Mouse (Mus musculus) left cerebral cortex, adult 6 months (tissue): ENCODE data around the gene Itga5. TPM values are rescaled to one million over a fixed set of nuclear protein-coding genes. Genes with fewer than 3 reads are reported as not detected.

Experiments
- long read RNA-seq, 2 experiments: library from polyadenylated mRNA; unstranded; transcript quantifications; one replicate each; pipeline ENCODE4 v2.0.0; 2019 to 2020
- polyA plus RNA-seq: library from polyadenylated mRNA; unstranded; fragments of <200 nt; fragmentation: Nextera tagmentation; gene quantifications from 2 replicates; pipeline ENCODE4 v1.2.3, GENCODE M21; 2021

Itga5 gene
- polyA plus RNA-seq = 0.44 and 1.0 TPM in 2 replicates
- long read RNA-seq, experiment 1, full-length matches to known transcripts = 4 of 13 reads
- long read RNA-seq, experiment 1, partial matches to known transcripts = 4 of 13 reads
- long read RNA-seq, experiment 1, other reads (novel, unspliced or antisense) = 5 of 13 reads
- long read RNA-seq, experiment 2, partial matches to known transcripts = 3 of 6 reads
- long read RNA-seq, experiment 2, other reads (novel, unspliced or antisense) = 3 of 6 reads

DNA sequence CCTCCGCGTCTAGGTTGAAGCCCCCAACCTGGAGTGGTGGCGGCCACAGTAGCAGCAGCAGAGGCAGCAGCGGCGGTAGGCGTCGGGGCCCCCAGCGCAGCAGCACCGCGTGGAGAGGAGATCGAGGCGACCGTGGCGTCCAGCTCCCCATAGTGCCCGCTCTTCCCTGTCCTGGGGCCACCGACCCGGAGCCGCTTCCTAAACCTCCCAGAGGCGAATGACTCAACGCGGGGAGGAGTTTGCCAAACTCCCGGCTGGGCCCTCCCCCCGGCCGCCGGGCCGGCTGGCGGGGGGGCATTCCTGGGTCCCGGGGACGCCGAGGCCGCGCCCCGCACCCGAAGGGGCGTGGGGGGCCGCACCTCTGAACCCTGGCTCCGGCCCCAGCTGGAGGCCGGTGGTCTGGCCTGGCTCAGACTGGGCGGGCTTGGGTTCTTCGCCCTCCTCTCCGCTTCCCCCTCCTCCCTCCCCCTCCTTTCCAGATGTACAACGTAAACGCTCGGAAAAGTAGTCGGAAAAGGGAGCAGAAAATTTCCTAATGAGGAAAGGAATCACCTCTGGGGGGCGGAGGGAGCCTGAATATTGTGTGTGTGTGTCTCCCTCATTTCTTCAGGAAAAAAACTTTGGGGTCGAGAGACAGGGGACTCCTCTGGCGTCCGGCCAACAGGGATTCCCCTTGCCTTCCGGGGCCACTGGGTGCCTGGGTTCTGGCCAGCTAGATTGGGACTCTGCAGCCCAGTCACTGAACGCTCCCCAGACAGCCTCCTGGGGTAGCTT, at the start of gene Itga5:
Gene Itga5 (minus strand): TSS at position 388 of the 774 bp plus-strand sequence.

DNA sequence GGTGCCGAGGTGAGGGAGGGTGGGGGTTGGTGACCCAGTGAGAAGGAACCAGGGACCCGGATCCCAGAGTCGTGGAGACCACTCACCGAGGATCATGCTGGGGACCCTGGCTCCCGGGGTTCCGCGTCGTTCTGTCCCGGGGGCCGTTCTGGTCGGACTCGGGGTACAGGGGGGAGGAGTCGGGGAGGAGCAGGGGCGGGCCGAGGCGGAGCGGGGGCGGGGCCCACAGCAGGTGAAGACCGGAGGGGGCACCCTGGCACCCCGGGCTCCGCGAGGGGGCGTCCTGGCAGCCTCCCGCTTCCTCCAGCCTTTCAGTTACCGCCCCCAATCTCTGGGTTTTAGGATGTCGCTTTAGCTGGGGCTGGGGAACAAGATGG, 26.6 kb downstream of the Itga5 start, which contains the start of gene Zfp385a:
Gene Zfp385a (minus strand): TSS at position 133 of the 377 bp plus-strand sequence.

GRCm38 (mm10) chr15:103310365-103310910, 56.1 kb downstream of the Itga5 start, which contains the start of gene Gpr84:
TSS of gene Gpr84 (minus strand) at chr15:103310612.

Other genes with a start within 250 kb of the Itga5 start
- gene Smug1, start 199.7 kb downstream of the Itga5 start, polyA plus RNA-seq = 7.0 and 8.6 TPM in 2 replicates
- 74.5 and 90.8 TPM in 2 replicates for gene Cbx5, start 126.9 kb downstream of the Itga5 start, polyA plus RNA-seq
- gene Hnrnpa1, start 126.3 kb downstream of the Itga5 start, polyA plus RNA-seq = 238 and 289 TPM in 2 replicates
- 0.06 TPM in 1 of 2 replicates, not detected in the other for gene Nfe2, start 108.4 kb downstream of the Itga5 start, polyA plus RNA-seq
- gene Copz1, start 94.0 kb downstream of the Itga5 start, polyA plus RNA-seq = 108 and 111 TPM in 2 replicates
- gene Gpr84, start 56.2 kb downstream of the Itga5 start, polyA plus RNA-seq = 1.4 and 2.0 TPM in 2 replicates
- gene Zfp385a, start 26.7 kb downstream of the Itga5 start, polyA plus RNA-seq = 14.9 and 26.7 TPM in 2 replicates
- 0.18 TPM in 1 of 2 replicates, not detected in the other for gene Gtsf1, start 63.7 kb upstream of the Itga5 start, polyA plus RNA-seq
- gene Gtsf2, start 81.7 kb upstream of the Itga5 start, polyA plus RNA-seq = not detected in 2 replicates
- gene Nckap1l, start 87.0 kb upstream of the Itga5 start, polyA plus RNA-seq = 1.9 and 2.5 TPM in 2 replicates
- gene Pde1b, start 136.3 kb upstream of the Itga5 start, polyA plus RNA-seq = 48.1 and 55.5 TPM in 2 replicates
- gene Ppp1r1a, start 171.2 kb upstream of the Itga5 start, polyA plus RNA-seq = 189 and 207 TPM in 2 replicates
- not detected in 2 replicates for gene Glycam1, start 198.3 kb upstream of the Itga5 start, polyA plus RNA-seq